Mouse (Mus musculus) G1E (cell line): ENCODE results near the gene Sec24c.

Experiments used
- CTCF ChIP-seq: IDR thresholded peaks from 2 replicates; pipeline ENCODE4 v1.5.1; 2012; ENCODE audit warnings: low read depth, low read length, inconsistent platforms, mixed read lengths
- GATA2 ChIP-seq: IDR thresholded peaks from 2 replicates; pipeline ENCODE4 v1.6.1; 2012; ENCODE audit warnings: low read depth, low read length, inconsistent platforms, borderline replicate concordance
- POLR2AphosphoS5 ChIP-seq: IDR thresholded peaks from 2 replicates; pipeline ENCODE4 v1.6.1; 2012; ENCODE audit warnings: low read depth, low read length, inconsistent platforms; ENCODE audit not compliant: insufficient replicate concordance
- TAL1 ChIP-seq: conservative IDR thresholded peaks from 2 replicates; pipeline ENCODE4 v1.6.1; 2012; ENCODE audit warnings: low read depth, low read length, inconsistent platforms, mixed read lengths

GRCm38 (mm10) chr14:20631253-20631652 lies 42.9 kb upstream of the Sec24c start:
- TF ChIP-seq CTCF (no peak), TAL1 (no peak), GATA2 (no peak), POLR2AphosphoS5 (no peak)
